Mouse (Mus musculus) liver, embryonic 14.5 days (tissue): ENCODE results near the gene Gpam.

Source experiments
- CTCF ChIP-seq: IDR thresholded peaks from 2 replicates; pipeline ENCODE4 v1.5.1; 2016; ENCODE audit warnings: antibody characterized with exemption, low read depth, control low read depth
- EP300 ChIP-seq: IDR thresholded peaks from 2 replicates; pipeline ENCODE4 v1.6.1; 2016; ENCODE audit warnings: antibody characterized with exemption, low read depth

GRCm38 (mm10) chr19:55063272-55063671 lies 63.8 kb downstream of the Gpam start:
- TF ChIP-seq EP300 (no peak), CTCF (no peak)
